Mouse (Mus musculus): ENCODE measurements around the gene Ifit1bl2. TPM values are rescaled to one million over a fixed set of nuclear protein-coding genes. Genes with fewer than 3 reads are reported as not detected.
A peak's percentile ranks its signal among the peaks of the same experiment; 100 is the strongest.
"Not testable (repeated sequence)": the region's sequence is repeated elsewhere in the genome, so short reads cannot be mapped to it uniquely, and the experiment has no call there.

Gene Ifit1bl2
- polyA plus RNA-seq, 1 experiment = 0.42 TPM

- 15% methylated on average over 3 of the region's 3 CpGs for WGBS
- peak; percentile 71 for DNase-seq
- Histone ChIP-seq H3K27me3 (replicated peaks; ENCODE audit: control insufficient read depth, insufficient read depth, low read length) (no peaks in the 10 kb centered on the region), H3K4me1 (ENCODE audit: control insufficient read depth, insufficient read depth, low read length) (no peaks in the 10 kb centered on the region), H3K36me3 (ENCODE audit: control insufficient read depth, insufficient read depth, low read length) (no peaks in the 10 kb centered on the region), H3K27ac (ENCODE audit: insufficient read depth, low read depth, low read length) (no peak overlapping the region), H3K4me3 (ENCODE audit: insufficient read depth, low read depth, low read length) (no peak overlapping the region)
- peak; percentile 74 for TF ChIP-seq CTCF (conservative IDR thresholded peaks at IDR 0.05; ENCODE audit: insufficient read depth, insufficient read length, low read depth, low read length)
- no peak for TF ChIP-seq POLR2A (IDR thresholded peaks at IDR 0.05; ENCODE audit: low read depth, low read length)
These were observed 3.5 kb downstream of the Ifit1bl2 start for GRCm38 (mm10) chr19:34636933-34637557.

GRCm38 (mm10) chr19:34633484-34633883 is 7.1 kb downstream of the Ifit1bl2 start:
- Histone ChIP-seq H3K27ac (ENCODE audit: insufficient read depth, low read depth, low read length) (no peak overlapping the region), H3K36me3 (ENCODE audit: control insufficient read depth, insufficient read depth, low read length) (no peaks in the 10 kb centered on the region), H3K4me1 (ENCODE audit: control insufficient read depth, insufficient read depth, low read length) (no peaks in the 10 kb centered on the region), H3K27me3 (replicated peaks; ENCODE audit: control insufficient read depth, insufficient read depth, low read length) (no peaks in the 10 kb centered on the region), H3K4me3 (ENCODE audit: insufficient read depth, low read depth, low read length) (no peak overlapping the region)
- TF ChIP-seq POLR2A (IDR thresholded peaks at IDR 0.05; ENCODE audit: low read depth, low read length) = no peak
- no peak for TF ChIP-seq CTCF (conservative IDR thresholded peaks at IDR 0.05; ENCODE audit: insufficient read depth, insufficient read length, low read depth, low read length)
- WGBS = 54% methylated on average over 2 of the region's 2 CpGs
- DNase-seq = peak; percentile 10

GRCm38 (mm10) chr19:34631487-34631886 is 9.1 kb downstream of the Ifit1bl2 start:
- DNase-seq = no peak
- no peak overlapping the region for H3K4me3 ChIP-seq (ENCODE audit: insufficient read depth, low read depth, low read length)
- no peak for TF ChIP-seq CTCF (conservative IDR thresholded peaks at IDR 0.05; ENCODE audit: insufficient read depth, insufficient read length, low read depth, low read length)
- no peak for TF ChIP-seq POLR2A (IDR thresholded peaks at IDR 0.05; ENCODE audit: low read depth, low read length)
- no peak overlapping the region for H3K27ac ChIP-seq (ENCODE audit: insufficient read depth, low read depth, low read length)
- H3K27me3 ChIP-seq (replicated peaks; ENCODE audit: control insufficient read depth, insufficient read depth, low read length) = no peaks in the 10 kb centered on the region
- H3K4me1 ChIP-seq (ENCODE audit: control insufficient read depth, insufficient read depth, low read length) = no peaks in the 10 kb centered on the region
- no peaks in the 10 kb centered on the region for H3K36me3 ChIP-seq (ENCODE audit: control insufficient read depth, insufficient read depth, low read length)

GRCm38 (mm10) chr19:34627496-34627895 is 13.0 kb downstream of the Ifit1bl2 start:
- Histone ChIP-seq H3K36me3 (ENCODE audit: control insufficient read depth, insufficient read depth, low read length) (no peaks in the 10 kb centered on the region), H3K27me3 (replicated peaks; ENCODE audit: control insufficient read depth, insufficient read depth, low read length) (no peaks in the 10 kb centered on the region), H3K4me1 (ENCODE audit: control insufficient read depth, insufficient read depth, low read length) (no peaks in the 10 kb centered on the region), H3K4me3 (ENCODE audit: insufficient read depth, low read depth, low read length) (no peak overlapping the region), H3K27ac (ENCODE audit: insufficient read depth, low read depth, low read length) (no peak overlapping the region)
- DNase-seq = no peak
- TF ChIP-seq CTCF (conservative IDR thresholded peaks at IDR 0.05; ENCODE audit: insufficient read depth, insufficient read length, low read depth, low read length) (no peak), POLR2A (IDR thresholded peaks at IDR 0.05; ENCODE audit: low read depth, low read length) (no peak)
- 54% methylated on average over 2 of the region's 2 CpGs for WGBS

- WGBS = 77% methylated on average over 4 of the region's 4 CpGs
- TF ChIP-seq POLR2A (IDR thresholded peaks at IDR 0.05; ENCODE audit: low read depth, low read length) (no peak), CTCF (conservative IDR thresholded peaks at IDR 0.05; ENCODE audit: insufficient read depth, insufficient read length, low read depth, low read length) (no peak)
- Histone ChIP-seq H3K27me3 (replicated peaks; ENCODE audit: control insufficient read depth, insufficient read depth, low read length) (no peaks in the 10 kb centered on the region), H3K4me1 (ENCODE audit: control insufficient read depth, insufficient read depth, low read length) (no peaks in the 10 kb centered on the region), H3K4me3 (ENCODE audit: insufficient read depth, low read depth, low read length) (no peak overlapping the region), H3K36me3 (ENCODE audit: control insufficient read depth, insufficient read depth, low read length) (no peaks in the 10 kb centered on the region), H3K27ac (ENCODE audit: insufficient read depth, low read depth, low read length) (no peak overlapping the region)
- DNase-seq = no peak
These were observed 15.9 kb downstream of the Ifit1bl2 start for GRCm38 (mm10) chr19:34624663-34625062.

GRCm38 (mm10) chr19:34623781-34624180 is 16.8 kb downstream of the Ifit1bl2 start:
- H3K4me3 ChIP-seq (ENCODE audit: insufficient read depth, low read depth, low read length) = no peak overlapping the region
- no peaks in the 10 kb centered on the region for H3K27me3 ChIP-seq (replicated peaks; ENCODE audit: control insufficient read depth, insufficient read depth, low read length)
- no peaks in the 10 kb centered on the region for H3K4me1 ChIP-seq (ENCODE audit: control insufficient read depth, insufficient read depth, low read length)
- H3K36me3 ChIP-seq (ENCODE audit: control insufficient read depth, insufficient read depth, low read length) = no peaks in the 10 kb centered on the region
- WGBS = 87% methylated on average over 6 of the region's 6 CpGs
- no peak for DNase-seq
- TF ChIP-seq POLR2A (IDR thresholded peaks at IDR 0.05; ENCODE audit: low read depth, low read length) (no peak), CTCF (conservative IDR thresholded peaks at IDR 0.05; ENCODE audit: insufficient read depth, insufficient read length, low read depth, low read length) (no peak)
- no peak overlapping the region for H3K27ac ChIP-seq (ENCODE audit: insufficient read depth, low read depth, low read length)

GRCm38 (mm10) chr19:34620871-34621270 is 19.7 kb downstream of the Ifit1bl2 start:
- Histone ChIP-seq H3K4me1 (ENCODE audit: control insufficient read depth, insufficient read depth, low read length) (no peaks in the 10 kb centered on the region), H3K27me3 (replicated peaks; ENCODE audit: control insufficient read depth, insufficient read depth, low read length) (no peaks in the 10 kb centered on the region), H3K27ac (ENCODE audit: insufficient read depth, low read depth, low read length) (no peak overlapping the region), H3K36me3 (ENCODE audit: control insufficient read depth, insufficient read depth, low read length) (no peaks in the 10 kb centered on the region), H3K4me3 (ENCODE audit: insufficient read depth, low read depth, low read length) (no peak overlapping the region)
- DNase-seq = no peak
- 90% methylated on average over 5 of the region's 5 CpGs for WGBS
- TF ChIP-seq POLR2A (IDR thresholded peaks at IDR 0.05; ENCODE audit: low read depth, low read length) = no peak
- TF ChIP-seq CTCF (conservative IDR thresholded peaks at IDR 0.05; ENCODE audit: insufficient read depth, insufficient read length, low read depth, low read length) = no peak

- WGBS = 68% methylated on average over 5 of the region's 11 CpGs
- H3K4me3 ChIP-seq (ENCODE audit: insufficient read depth, low read depth, low read length); H3K36me3 ChIP-seq (ENCODE audit: control insufficient read depth, insufficient read depth, low read length); DNase-seq; H3K27me3 ChIP-seq (replicated peaks; ENCODE audit: control insufficient read depth, insufficient read depth, low read length); H3K27ac ChIP-seq (ENCODE audit: insufficient read depth, low read depth, low read length); H3K4me1 ChIP-seq (ENCODE audit: control insufficient read depth, insufficient read depth, low read length): not testable (repeated sequence)
These were observed 28.1 kb downstream of the Ifit1bl2 start for GRCm38 (mm10) chr19:34612243-34613001.

GRCm38 (mm10) chr19:34610118-34610517 is 30.4 kb downstream of the Ifit1bl2 start:
- DNase-seq; H3K36me3 ChIP-seq (ENCODE audit: control insufficient read depth, insufficient read depth, low read length); H3K27ac ChIP-seq (ENCODE audit: insufficient read depth, low read depth, low read length); H3K4me1 ChIP-seq (ENCODE audit: control insufficient read depth, insufficient read depth, low read length); H3K4me3 ChIP-seq (ENCODE audit: insufficient read depth, low read depth, low read length); H3K27me3 ChIP-seq (replicated peaks; ENCODE audit: control insufficient read depth, insufficient read depth, low read length): not testable (repeated sequence)
- WGBS = 90% methylated on average over 3 of the region's 3 CpGs
